Mouse (Mus musculus) spleen, postnatal 14 days (tissue): ENCODE measurements around the gene H2-T3.
"Not testable (repeated sequence)": the region's sequence is repeated elsewhere in the genome, so short reads cannot be mapped to it uniquely, and the experiment has no call there.

ENCODE experiments used
- DNase-seq, 2 experiments: peaks; one replicate each; pipeline ENCODE4 v3.0.0; 2021 to 2022; ENCODE audit warnings: low spot score in 2 of 2

H2-T3 gene

GRCm38 (mm10) chr17:36190169-36190507 lies at the start of gene H2-T3:
Gene H2-T3, minus strand, starts transcription at chr17:36190287.
- no peak for DNase-seq

GRCm38 (mm10) chr17:36237321-36237921 lies 47.3 kb upstream of the H2-T3 start:
- DNase-seq, result no peak

GRCm38 (mm10) chr17:36235300-36235699 lies 45.2 kb upstream of the H2-T3 start:
- DNase-seq, result not testable (repeated sequence)

GRCm38 (mm10) chr17:36233572-36233971 lies 43.5 kb upstream of the H2-T3 start:
- no peak for DNase-seq

- DNase-seq, result peak; percentile 44 to 66
Observed at GRCm38 (mm10) chr17:36231318-36231717, 41.2 kb upstream of the H2-T3 start.

- DNase-seq, result no peak
Observed at GRCm38 (mm10) chr17:36229046-36229445, 39.0 kb upstream of the H2-T3 start.

- DNase-seq, result peak in 1 of 2 experiments; percentile 18
Observed at GRCm38 (mm10) chr17:36226921-36227320, 36.8 kb upstream of the H2-T3 start.

- DNase-seq, result no peak
Observed at GRCm38 (mm10) chr17:36225231-36225824, 35.2 kb upstream of the H2-T3 start.

- no peak for DNase-seq
Observed at GRCm38 (mm10) chr17:36224451-36224850, 34.4 kb upstream of the H2-T3 start.

GRCm38 (mm10) chr17:36218594-36219155 lies 28.6 kb upstream of the H2-T3 start:
- no peak for DNase-seq

GRCm38 (mm10) chr17:36215586-36215985 lies 25.5 kb upstream of the H2-T3 start:
- no peak for DNase-seq

GRCm38 (mm10) chr17:36206846-36207245 lies 16.8 kb upstream of the H2-T3 start:
- no peak for DNase-seq

GRCm38 (mm10) chr17:36205862-36206261 lies 15.8 kb upstream of the H2-T3 start:
- DNase-seq, result no peak

- no peak for DNase-seq
Observed at GRCm38 (mm10) chr17:36205456-36205855, 15.4 kb upstream of the H2-T3 start.

GRCm38 (mm10) chr17:36201851-36202250 lies 11.8 kb upstream of the H2-T3 start:
- no peak for DNase-seq

GRCm38 (mm10) chr17:36198317-36198716 lies 8.2 kb upstream of the H2-T3 start:
- no peak for DNase-seq

- no peak for DNase-seq
Observed at GRCm38 (mm10) chr17:36194471-36194870, 4.4 kb upstream of the H2-T3 start.

- DNase-seq, result peak; percentile 18 to 51
Observed at GRCm38 (mm10) chr17:36193546-36194141, 3.6 kb upstream of the H2-T3 start.

- no peak for DNase-seq
Observed at GRCm38 (mm10) chr17:36192371-36192770, 2.3 kb upstream of the H2-T3 start.

GRCm38 (mm10) chr17:36189491-36190168 lies 457 bp downstream of the H2-T3 start:
- DNase-seq, result no peak

- no peak for DNase-seq
Observed at GRCm38 (mm10) chr17:36187540-36187939, 2.5 kb downstream of the H2-T3 start.

- no peak for DNase-seq
Observed at GRCm38 (mm10) chr17:36182212-36182611, 7.9 kb downstream of the H2-T3 start.
